Mouse (Mus musculus) kidney, adult 2 months (tissue): ENCODE data around the gene Gm49601.

Experiments used
- CTCF ChIP-seq: fragments of 200-500 bp; conservative IDR thresholded peaks from 2 replicates; pipeline ENCODE4 v1.5.1; 2011; ENCODE audit warnings: low read depth, mild to moderate bottlenecking, control low read depth, low read length, moderate library complexity, mixed read lengths; ENCODE audit not compliant: insufficient read depth, insufficient read length
- POLR2A ChIP-seq: fragments of 200-500 bp; IDR thresholded peaks from one replicate; pipeline ENCODE4 v1.6.1; 2011; ENCODE audit warnings: low read depth, low read length, control low read depth

DNA sequence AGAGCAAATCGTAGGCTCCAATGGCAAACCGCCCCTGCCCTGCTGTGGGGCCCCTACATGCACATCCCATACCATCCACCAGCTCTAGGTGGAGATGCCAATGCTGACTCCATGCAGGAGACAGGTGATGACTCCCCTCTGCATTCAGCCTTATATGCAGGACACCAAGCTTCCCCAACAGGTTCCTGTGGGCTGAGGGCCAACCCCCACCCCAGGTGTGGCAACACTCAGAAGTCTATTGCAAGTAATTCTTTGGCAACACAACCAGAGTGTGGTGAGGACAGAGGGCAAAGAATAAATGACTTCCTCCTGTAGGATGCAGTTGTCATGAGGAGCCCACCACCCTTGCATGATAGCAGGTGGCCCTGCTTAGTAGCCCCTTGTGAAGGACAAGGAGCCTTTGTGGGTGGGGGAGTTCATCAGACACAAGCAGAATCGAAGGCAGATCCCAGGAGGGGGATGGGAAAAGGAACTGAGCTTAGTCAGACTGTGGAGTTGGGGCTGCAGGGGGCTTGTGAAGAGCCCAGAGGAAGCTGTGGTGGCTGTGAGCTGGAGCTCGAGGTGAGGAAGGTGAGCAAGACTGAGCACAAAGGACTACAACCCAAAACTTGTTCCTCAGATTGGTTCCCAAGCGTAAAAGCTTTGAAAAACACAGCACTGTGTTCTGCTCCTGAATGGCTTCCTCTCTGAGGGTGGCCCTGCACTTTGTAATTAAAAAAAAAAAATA lies 29.3 kb upstream of the Gm49601 start:
- no peak for TF ChIP-seq POLR2A
- no peak for TF ChIP-seq CTCF
